Mouse (Mus musculus) cortical plate, adult 2 months (tissue): ENCODE measurements around the gene Gpr75. TPM values are rescaled to one million over a fixed set of nuclear protein-coding genes. Genes with fewer than 3 reads are reported as not detected.

Source experiments
- H3K27ac ChIP-seq: fragments of 200-500 bp; 2 replicates; pipeline ENCODE4 v1.5.1; 2012; ENCODE audit warnings: low read length, control low read depth, inconsistent platforms; ENCODE audit not compliant: insufficient read depth
- H3K4me1 ChIP-seq: fragments of 200-500 bp; 2 replicates; pipeline ENCODE4 v1.6.1; 2011; ENCODE audit warnings: low read length; ENCODE audit not compliant: control insufficient read depth, insufficient read depth
- H3K4me3 ChIP-seq: fragments of 200-500 bp; 2 replicates; pipeline ENCODE4 v1.5.1; 2011; ENCODE audit warnings: mild to moderate bottlenecking, low read length, control low read depth; ENCODE audit not compliant: insufficient read depth
- CTCF ChIP-seq: fragments of 200-500 bp; IDR thresholded peaks from 2 replicates; pipeline ENCODE4 v1.5.1; 2011; ENCODE audit warnings: mild to moderate bottlenecking, control low read depth, low read length; ENCODE audit not compliant: insufficient read depth; ENCODE audit errors: extremely low read depth
- POLR2A ChIP-seq: fragments of 200-500 bp; IDR thresholded peaks from 2 replicates; pipeline ENCODE4 v1.6.1; 2011; ENCODE audit warnings: mild to moderate bottlenecking, low read length, control low read depth; ENCODE audit not compliant: insufficient read depth; ENCODE audit errors: extremely low read depth
- polyA plus RNA-seq: library from polyadenylated mRNA; depleted of rRNA; stranded (reverse); fragments of >200 nt; gene quantifications from 2 replicates; pipeline ENCODE4 v1.2.3, GENCODE M21; 2012; rRNA removed

Gene Gpr75
- polyA plus RNA-seq, 1 experiment: 10.9 TPM

DNA sequence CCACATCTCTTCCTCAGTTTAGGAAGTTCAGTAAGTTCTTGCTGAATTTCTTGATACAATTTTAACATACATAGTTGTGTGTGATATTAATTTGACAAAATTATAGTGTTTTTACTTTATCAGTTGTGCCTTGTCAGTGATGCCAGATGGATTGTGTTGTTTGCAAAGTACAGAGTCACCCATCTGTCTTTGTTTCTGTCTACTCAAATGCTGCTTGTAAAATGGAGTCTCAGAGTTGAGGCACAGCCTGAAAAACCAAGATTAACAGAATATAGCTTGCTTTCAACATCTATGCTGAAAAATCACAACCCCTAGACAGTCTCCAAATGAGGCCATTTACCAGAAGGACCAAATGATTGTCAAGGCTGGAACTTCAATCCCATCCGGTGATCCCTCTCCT lies 43.3 kb downstream of the Gpr75 start:
- H3K27ac ChIP-seq: no peak overlapping the region
- no peaks in the 10 kb centered on the region for H3K4me1 ChIP-seq
- no peak for TF ChIP-seq POLR2A
- TF ChIP-seq CTCF: no peak
- no peak overlapping the region for H3K4me3 ChIP-seq

Other genes with a start within 250 kb of the Gpr75 start
- 35.6 and 38.6 TPM in 2 replicates for gene Acyp2, start 235.8 kb upstream of the Gpr75 start, polyA plus RNA-seq
- 29.3 and 31.4 TPM in 2 replicates for gene Psme4, start 113.6 kb upstream of the Gpr75 start, polyA plus RNA-seq
- 9.0 and 10.3 TPM in 2 replicates for gene Asb3, start 58 bp downstream of the Gpr75 start, polyA plus RNA-seq
- 36.6 and 38.2 TPM in 2 replicates for gene Erlec1, start 69.0 kb downstream of the Gpr75 start, polyA plus RNA-seq
- gene Chac2, start 101.0 kb downstream of the Gpr75 start, polyA plus RNA-seq: 10.1 and 10.2 TPM in 2 replicates